Mouse (Mus musculus) frontal cortex, postnatal 14 days (tissue): ENCODE results near the gene Mrpl37.
"Not testable (repeated sequence)": the region's sequence is repeated elsewhere in the genome, so short reads cannot be mapped to it uniquely, and the experiment has no call there.

Experiments
- DNase-seq, 2 experiments: peaks; one replicate each; pipeline ENCODE4 v3.0.0; 2022; ENCODE audit warnings: low spot score in 2 of 2

Gene Mrpl37

GRCm38 (mm10) chr4:107066252-107067124 is at the start of gene Mrpl37, which contains the start of gene Cyb5rl:
Mrpl37 (minus strand) TSS chr4:107066868.
Cyb5rl (plus strand) TSS chr4:107066988.
- peak; percentile 93 to 97 for DNase-seq

DNA sequence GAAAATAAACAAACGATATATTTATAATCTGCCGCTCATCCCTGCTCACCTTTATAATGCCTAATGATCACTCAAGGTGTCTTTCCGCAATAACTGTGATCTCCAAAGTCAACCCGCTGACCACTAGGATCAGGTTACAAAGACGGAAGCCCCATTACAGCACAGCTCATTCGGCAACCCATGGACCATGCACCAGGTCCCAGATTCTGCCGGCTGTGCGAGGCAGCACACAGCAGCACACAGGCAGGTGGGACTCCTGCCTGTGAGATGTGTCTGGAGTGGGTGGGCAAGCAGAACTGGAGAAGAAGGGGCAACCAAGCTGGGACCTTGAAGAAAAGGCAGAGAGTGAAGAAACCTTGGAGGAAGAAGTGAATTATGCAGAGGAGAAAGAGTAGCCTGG is 47.6 kb upstream of the Mrpl37 start:
- DNase-seq = no peak

- DNase-seq = not testable (repeated sequence)
Measured at GRCm38 (mm10) chr4:107109181-107109580, 42.5 kb upstream of the Mrpl37 start.

- no peak for DNase-seq
Measured at GRCm38 (mm10) chr4:107108291-107108731, 41.6 kb upstream of the Mrpl37 start.

DNA sequence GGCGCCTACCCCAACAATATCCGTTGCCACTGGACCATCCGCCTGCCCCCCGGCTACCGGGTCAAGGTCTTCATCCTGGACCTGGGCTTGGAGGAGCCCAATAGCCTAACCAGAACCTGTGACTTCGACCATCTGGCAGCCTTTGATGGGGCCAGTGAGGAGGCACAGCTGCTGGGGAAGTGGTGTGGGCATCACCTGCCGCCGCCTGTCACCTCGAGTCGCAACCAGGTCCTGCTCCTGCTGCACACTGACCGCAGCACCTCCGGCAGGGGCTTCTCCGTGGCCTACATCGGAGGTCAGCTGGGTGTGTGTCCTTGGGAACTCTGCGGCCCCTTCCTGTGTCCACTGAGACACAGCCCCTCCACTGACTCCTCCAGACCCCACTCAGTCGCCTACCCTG is 40.1 kb upstream of the Mrpl37 start:
- DNase-seq = no peak

GRCm38 (mm10) chr4:107102220-107102619 is 35.6 kb upstream of the Mrpl37 start:
- no peak for DNase-seq

DNA sequence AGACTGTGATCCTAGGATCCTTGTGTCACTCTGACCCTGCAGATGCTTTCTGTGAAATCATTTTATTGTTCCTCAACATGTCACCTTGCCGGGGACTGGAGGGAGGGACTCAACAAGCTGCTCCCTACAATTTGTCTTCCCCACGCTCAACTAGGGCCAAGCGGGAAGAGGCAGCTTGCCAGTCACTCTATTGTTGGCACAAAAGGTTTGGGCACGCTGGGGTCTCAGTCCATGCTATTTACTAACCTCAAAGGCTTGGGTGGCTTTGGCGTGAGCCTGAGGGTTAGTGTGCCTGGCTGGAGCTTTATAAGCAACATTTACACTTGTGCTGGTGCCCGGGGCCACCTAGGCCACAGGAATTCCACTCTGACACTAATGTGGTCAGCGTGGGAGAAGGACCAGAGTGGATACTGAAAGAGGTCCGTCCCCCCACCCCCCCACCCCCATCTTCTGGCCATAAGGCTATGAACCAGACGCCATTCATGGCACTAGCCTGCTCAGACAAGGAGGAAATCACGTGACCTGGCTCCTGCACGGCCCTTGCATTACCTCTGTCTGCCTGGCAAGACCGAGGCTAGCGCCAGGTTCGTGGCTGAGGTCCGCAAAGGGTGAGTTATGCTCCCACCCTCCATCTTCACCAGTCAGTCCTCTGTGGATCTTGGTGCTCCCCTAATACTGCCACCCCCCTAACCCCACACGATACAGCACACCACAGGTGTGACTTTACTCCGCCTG is 32.3 kb upstream of the Mrpl37 start:
- DNase-seq = no peak

DNA sequence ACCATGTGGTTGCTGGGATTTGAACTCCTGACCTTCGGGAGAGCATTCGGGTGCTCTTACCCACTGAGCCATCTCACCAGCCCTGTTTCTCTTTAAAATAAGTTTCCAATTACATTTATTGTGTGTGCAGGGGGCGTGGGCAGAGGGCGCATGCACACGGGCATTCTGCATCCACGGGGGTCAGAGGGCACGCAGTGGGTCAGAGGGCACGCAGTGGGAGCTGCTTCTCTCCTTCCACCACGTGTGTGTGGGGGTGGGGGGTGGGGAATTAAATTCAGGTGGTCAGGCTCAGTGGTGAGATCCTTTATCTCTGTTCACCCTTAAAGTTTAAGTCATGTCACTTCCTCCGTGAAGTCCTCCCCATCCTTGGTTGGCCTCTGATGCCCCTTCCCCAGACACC is 31.7 kb upstream of the Mrpl37 start:
- DNase-seq = no peak

- DNase-seq = no peak
Measured at GRCm38 (mm10) chr4:107097871-107098270, 31.2 kb upstream of the Mrpl37 start.

GRCm38 (mm10) chr4:107096841-107097373 is 30.2 kb upstream of the Mrpl37 start, which contains the start of gene Cdcp2:
Cdcp2 (plus strand) TSS chr4:107096891.
- no peak for DNase-seq

- no peak for DNase-seq
Measured at GRCm38 (mm10) chr4:107096043-107096442, 29.4 kb upstream of the Mrpl37 start.

DNA sequence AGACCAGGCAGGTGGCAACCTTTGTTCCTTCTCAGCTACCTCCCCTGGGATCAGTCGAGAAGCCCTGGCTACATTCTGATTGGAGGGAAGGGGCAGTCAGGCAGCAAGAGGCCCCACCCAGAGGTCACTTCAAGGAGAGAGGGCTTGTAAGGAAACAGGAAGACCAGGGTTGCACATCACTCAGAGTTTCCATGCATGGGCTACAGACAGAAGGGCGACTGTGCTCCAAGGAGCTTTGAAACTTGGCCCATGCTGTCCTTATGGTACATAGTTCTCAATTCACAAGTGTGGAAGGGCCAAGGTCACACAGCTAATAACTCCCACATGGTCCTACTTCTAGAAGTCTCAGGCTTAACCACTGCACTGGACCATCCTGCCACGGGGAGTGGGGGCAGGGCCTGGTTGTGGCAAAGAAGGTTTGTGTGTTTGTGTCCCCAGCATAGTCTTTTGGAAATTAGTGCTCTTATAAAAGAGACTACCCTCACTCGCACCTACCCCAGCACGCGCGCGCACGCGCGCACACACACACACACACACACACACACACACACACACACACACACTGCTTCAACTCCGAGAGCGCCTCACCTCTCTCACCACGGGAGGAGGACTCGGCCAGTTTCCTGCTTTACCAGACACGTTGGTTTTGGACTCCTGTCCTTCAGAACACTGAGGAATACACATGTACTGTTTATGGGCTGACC is 28.0 kb upstream of the Mrpl37 start:
- no peak for DNase-seq

- no peak for DNase-seq
Measured at GRCm38 (mm10) chr4:107091696-107092095, 25.0 kb upstream of the Mrpl37 start.

DNA sequence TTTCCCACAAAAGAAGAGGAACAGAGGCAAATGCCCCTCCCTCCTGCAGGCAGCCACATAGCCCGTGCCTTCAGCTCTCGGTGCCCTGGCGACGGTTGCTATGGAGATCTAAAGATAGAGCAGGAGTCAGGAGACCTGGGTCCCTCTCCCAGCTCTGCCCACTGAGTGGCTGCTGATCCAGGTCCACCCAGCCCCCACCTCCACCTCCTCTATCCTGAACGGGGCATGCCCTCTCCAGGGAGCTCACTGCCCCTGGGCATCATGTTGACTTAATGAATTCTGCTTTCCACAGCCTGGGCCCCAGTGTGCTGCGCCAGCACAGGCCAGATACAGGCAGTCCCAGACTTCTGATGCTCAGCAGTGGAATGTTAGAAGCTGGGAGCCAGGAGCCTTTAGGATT is 18.2 kb upstream of the Mrpl37 start:
- DNase-seq = peak; percentile 58 to 80

DNA sequence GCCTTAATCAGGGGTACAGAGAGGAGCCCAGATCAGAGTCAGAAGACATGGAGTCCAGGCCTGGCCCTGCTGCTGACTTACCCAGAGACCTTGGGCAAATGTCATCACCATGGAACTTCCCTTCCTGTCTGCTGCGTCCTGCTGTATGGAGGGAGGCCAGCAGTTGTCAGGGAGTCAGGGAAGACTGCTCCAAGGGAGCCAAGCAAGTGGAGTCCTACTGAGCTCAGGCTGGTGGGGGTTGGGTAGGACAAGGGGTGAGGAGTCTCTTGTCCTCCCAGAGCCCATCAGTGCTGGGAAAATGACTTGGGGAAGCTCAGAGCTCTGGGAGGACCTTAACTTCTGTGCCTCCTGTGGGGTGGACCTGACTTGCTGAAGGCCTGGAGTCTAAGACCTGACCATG is 17.7 kb upstream of the Mrpl37 start:
- DNase-seq = no peak

DNA sequence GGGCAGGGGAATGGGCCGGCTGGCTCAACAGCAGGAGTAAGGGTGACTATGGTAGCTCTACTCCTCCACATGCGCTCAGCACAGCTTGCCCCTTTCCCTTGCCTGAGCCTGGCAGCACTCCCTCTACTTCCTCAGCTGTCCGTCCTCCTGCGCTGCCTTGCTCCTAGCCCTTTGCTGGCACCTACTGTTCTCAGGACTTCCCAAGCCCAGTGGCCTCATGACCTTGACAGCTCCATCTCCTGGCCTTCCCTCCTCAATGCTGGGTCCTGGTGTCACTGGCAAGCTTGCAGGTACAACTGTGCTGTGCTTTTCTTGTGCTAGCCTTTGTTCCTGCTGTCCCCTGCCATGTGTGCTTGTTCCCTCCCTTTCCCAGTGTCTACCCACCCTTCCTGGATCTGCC is 16.5 kb upstream of the Mrpl37 start:
- DNase-seq = no peak

DNA sequence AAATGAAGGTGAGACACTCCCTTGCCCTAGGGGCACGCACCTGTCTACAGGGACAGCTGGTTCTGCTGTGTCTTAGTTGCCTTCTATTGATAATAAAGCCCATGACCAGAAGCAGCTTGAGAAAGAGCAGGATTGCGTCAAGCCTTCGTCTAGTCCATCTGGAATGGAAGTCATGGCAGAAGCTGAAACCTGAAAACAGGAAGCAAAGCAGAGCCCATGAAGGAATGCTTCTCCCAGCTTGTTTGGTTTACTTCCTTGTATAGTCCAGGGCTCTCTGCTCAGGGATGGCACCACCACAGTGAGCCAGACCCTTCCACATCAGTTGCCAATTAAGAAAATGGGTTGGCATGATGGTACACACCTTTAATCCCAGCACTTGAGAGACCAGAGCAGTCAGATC is 15.5 kb upstream of the Mrpl37 start:
- no peak for DNase-seq

GRCm38 (mm10) chr4:107079716-107080115 is 13.0 kb upstream of the Mrpl37 start:
- DNase-seq = no peak

DNA sequence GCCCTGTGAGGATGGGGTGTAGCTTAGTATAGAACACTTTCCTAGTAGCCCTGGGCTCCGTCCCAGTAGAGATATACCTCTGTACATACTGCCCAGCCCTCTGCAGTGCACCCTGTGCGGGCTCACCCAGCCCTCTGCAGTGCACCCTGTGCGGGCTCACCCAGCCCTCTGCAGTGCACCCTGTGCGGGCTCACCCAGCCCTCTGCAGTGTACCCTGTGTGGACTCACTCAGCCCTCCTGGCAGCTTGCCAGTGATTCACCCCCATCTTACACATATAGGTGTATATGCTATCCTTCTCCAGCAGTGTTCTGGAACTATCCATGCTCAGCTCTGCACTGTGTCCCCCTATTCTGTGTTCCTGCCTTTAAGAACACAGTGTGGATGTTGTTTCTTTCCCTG is 12.2 kb upstream of the Mrpl37 start:
- DNase-seq = no peak

- DNase-seq = no peak
Measured at GRCm38 (mm10) chr4:107075456-107075855, 8.8 kb upstream of the Mrpl37 start.

- DNase-seq = no peak
Measured at GRCm38 (mm10) chr4:107072343-107072742, 5.7 kb upstream of the Mrpl37 start.
